Mouse (Mus musculus) liver, embryonic 16.5 days (tissue): ENCODE data around the gene Tmem97. TPM values are rescaled to one million over a fixed set of nuclear protein-coding genes. Genes with fewer than 3 reads are reported as not detected.

Source experiments
- ATAC-seq: fragments of 200-750 bp; cut with Nextera tagmentation; 2 replicates; pipeline ENCODE4 v1.8.0; 2017; ENCODE audit warnings: low read depth, mild to moderate bottlenecking, moderate number of reproducible peaks, moderate library complexity
- H3K27ac ChIP-seq: fragments of 300-500 bp; sonication (generic); 2 replicates; pipeline ENCODE4 v1.5.1; 2014; ENCODE audit warnings: mild to moderate bottlenecking, low read length
- H3K27me3 ChIP-seq: fragments of 300-500 bp; sonication (generic); 2 replicates; pipeline ENCODE4 v1.6.1; 2014; ENCODE audit warnings: low read depth, low read length, mixed read lengths; ENCODE audit not compliant: control insufficient read depth, insufficient read depth
- H3K36me3 ChIP-seq: fragments of 300-500 bp; sonication (generic); 2 replicates; pipeline ENCODE4 v1.6.1; 2014; ENCODE audit warnings: mild to moderate bottlenecking; ENCODE audit not compliant: control insufficient read depth, insufficient read depth
- H3K4me1 ChIP-seq: fragments of 300-500 bp; sonication (generic); 2 replicates; pipeline ENCODE4 v1.6.1; 2014; ENCODE audit warnings: low read depth, low read length, mixed read lengths; ENCODE audit not compliant: control insufficient read depth
- H3K4me2 ChIP-seq: fragments of 300-500 bp; sonication (generic); 2 replicates; pipeline ENCODE4 v1.6.1; 2014; ENCODE audit warnings: low read depth, low read length, mixed read lengths
- H3K4me3 ChIP-seq: fragments of 300-500 bp; sonication (generic); 2 replicates; pipeline ENCODE4 v1.5.1; 2014; ENCODE audit warnings: low read depth, mild to moderate bottlenecking, low read length
- H3K9ac ChIP-seq: fragments of 300-500 bp; sonication (generic); 2 replicates; pipeline ENCODE4 v1.6.1; 2014; ENCODE audit warnings: low read depth, low read length
- H3K9me3 ChIP-seq: fragments of 300-500 bp; sonication (generic); replicated peaks from 2 replicates; pipeline ENCODE4 v1.6.1; 2016; ENCODE audit warnings: low read length; ENCODE audit not compliant: control insufficient read depth
- WGBS: fragments of 180-500 bp; shearing (Covaris S2); extraction: QIAGEN DNeasy Blood & Tissue Kit; methylation state at CpG from one replicate; pipeline ENCODE4 v1.1.7; 2014; ENCODE audit not compliant: insufficient replicate concordance; 5-methylcytosine and 5-hydroxymethylcytosine counted together
- polyA plus RNA-seq: library from polyadenylated mRNA; unstranded; fragments of >200 nt; fragmentation: Nextera tagmentation; extraction: Ambion mirVana; gene quantifications from 2 replicates; pipeline ENCODE4 v1.2.1, GENCODE M21; 2015

Tmem97 gene
- polyA plus RNA-seq, 1 experiment from 2014 or later: 110 TPM

DNA sequence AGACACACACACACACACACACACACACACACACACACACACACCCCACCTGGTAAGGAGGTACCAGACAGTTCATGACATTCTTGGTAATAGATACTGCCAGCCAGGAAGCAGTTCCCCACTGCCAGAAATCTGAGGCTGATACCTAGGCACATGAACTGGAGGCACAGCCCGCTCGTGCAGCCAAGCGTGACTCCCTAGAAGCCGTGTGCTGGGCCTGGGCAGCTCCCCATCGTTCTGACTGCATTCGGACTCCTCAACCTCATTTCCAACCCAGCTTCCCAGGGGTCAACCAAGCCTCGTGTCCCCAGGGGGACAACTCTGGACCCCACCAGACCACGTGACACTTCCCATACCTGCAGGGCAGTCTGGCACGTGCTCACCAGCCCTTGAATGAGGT, 21.9 kb downstream of the Tmem97 start:
- ATAC-seq: no peak
- 75% methylated on average over 9 of the region's 9 CpGs for WGBS
- no peak overlapping the region for H3K4me3 ChIP-seq
- H3K4me2 ChIP-seq: no peak overlapping the region
- H3K9ac ChIP-seq: no peak overlapping the region
- no peaks in the 10 kb centered on the region for H3K36me3 ChIP-seq
- H3K4me1 ChIP-seq: no peaks in the 10 kb centered on the region
- no peak overlapping the region for H3K27ac ChIP-seq
- no peaks in the 10 kb centered on the region for H3K9me3 ChIP-seq
- no peaks in the 10 kb centered on the region for H3K27me3 ChIP-seq

DNA sequence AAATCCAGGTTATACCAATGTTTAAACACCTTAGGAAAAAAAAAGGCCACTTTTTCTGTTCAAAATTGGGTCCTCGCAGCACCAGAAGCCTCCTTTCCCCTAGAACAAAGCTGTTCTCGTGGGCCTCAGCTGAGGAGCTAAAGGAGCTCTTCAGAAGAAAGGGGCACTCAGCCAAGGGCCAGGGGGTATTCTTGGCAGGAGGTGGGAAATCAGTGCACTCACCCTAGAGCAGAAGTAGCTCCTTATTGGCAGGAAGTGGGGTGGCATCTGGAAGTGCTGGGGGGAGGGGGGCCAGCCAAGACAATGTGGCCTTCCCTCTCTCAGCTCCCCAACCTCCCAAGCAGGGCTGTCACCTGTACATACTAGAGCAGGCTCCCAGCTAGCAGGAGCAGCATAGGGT, 25.7 kb downstream of the Tmem97 start:
- no peak overlapping the region for H3K9ac ChIP-seq
- ATAC-seq: no peak
- no peaks in the 10 kb centered on the region for H3K4me1 ChIP-seq
- H3K4me3 ChIP-seq: no peak overlapping the region
- 75% methylated on average over 2 of the region's 2 CpGs for WGBS
- no peak overlapping the region for H3K27ac ChIP-seq
- no peaks in the 10 kb centered on the region for H3K27me3 ChIP-seq
- no peaks in the 10 kb centered on the region for H3K9me3 ChIP-seq
- H3K36me3 ChIP-seq: peaks cover 12% of the 10 kb centered on the region
- no peak overlapping the region for H3K4me2 ChIP-seq

- Histone ChIP-seq H3K4me2 (no peak overlapping the region), H3K9ac (no peak overlapping the region), H3K27me3 (no peaks in the 10 kb centered on the region), H3K4me1 (no peaks in the 10 kb centered on the region), H3K27ac (no peak overlapping the region), H3K9me3 (no peaks in the 10 kb centered on the region), H3K4me3 (no peak overlapping the region), H3K36me3 (peaks cover 12% of the 10 kb centered on the region)
- WGBS: 78% methylated on average over 9 of the region's 9 CpGs
- no peak for ATAC-seq
Measured at GRCm38 (mm10) chr11:78523241-78523955, 27.2 kb downstream of the Tmem97 start.

DNA sequence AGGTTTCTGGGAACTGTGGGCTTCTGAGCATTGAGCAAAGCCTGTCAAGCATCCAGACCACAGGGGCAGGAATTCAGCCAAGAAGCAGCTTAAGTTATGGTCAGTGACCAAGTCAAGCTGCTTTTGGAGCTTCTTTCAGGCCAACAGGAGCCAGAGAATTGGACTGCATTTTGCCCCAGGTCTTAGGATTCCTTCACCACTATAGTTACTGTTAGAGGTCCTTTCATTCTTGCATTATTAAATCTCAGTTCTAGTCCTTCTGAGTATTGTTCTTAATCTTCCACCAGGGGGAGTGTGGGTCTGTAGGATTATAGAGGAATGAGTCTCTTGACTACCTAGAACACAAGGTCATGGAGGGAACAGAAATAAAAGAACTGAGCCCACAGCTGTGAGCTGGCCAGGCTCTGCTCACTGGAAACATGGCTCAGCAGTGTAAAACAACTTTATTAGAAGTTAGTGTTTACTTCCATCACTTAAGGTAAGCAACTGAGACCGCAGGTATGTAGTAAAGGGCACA, 28.0 kb downstream of the Tmem97 start:
- H3K9ac ChIP-seq: no peak overlapping the region
- H3K27me3 ChIP-seq: no peaks in the 10 kb centered on the region
- H3K4me2 ChIP-seq: no peak overlapping the region
- WGBS: 86% methylated on average over 1 of the region's 1 CpGs
- H3K4me3 ChIP-seq: no peak overlapping the region
- H3K36me3 ChIP-seq: peaks cover 12% of the 10 kb centered on the region
- ATAC-seq: no peak
- H3K27ac ChIP-seq: no peak overlapping the region
- no peaks in the 10 kb centered on the region for H3K4me1 ChIP-seq
- no peaks in the 10 kb centered on the region for H3K9me3 ChIP-seq

DNA sequence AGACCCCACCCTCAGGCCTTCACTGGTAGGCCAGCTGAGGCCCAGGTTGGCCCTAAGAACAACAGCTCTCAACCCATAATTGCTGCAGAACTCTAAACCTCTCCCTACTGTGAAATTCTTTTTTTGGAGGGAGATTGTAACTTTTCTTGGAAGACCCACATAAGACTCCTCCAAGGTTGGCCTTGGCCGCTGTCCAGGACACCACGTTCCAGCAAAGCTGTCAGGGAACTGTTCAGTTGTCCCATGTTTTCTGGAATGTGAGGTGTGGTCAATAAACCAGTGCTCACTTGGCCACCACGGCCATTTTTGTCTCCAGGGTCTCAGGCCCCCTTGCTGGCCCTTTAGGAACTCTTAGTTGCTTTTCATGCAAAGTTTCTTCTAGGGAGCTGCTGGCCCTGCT, 28.7 kb downstream of the Tmem97 start:
- Histone ChIP-seq H3K4me2 (no peak overlapping the region), H3K9me3 (no peaks in the 10 kb centered on the region), H3K9ac (no peak overlapping the region), H3K27ac (no peak overlapping the region), H3K27me3 (no peaks in the 10 kb centered on the region), H3K36me3 (peaks cover 12% of the 10 kb centered on the region), H3K4me3 (no peak overlapping the region), H3K4me1 (no peaks in the 10 kb centered on the region)
- ATAC-seq: no peak
- WGBS: 74% methylated on average over 3 of the region's 3 CpGs

- Histone ChIP-seq H3K27ac (no peak overlapping the region), H3K27me3 (no peaks in the 10 kb centered on the region), H3K9ac (no peak overlapping the region), H3K9me3 (no peaks in the 10 kb centered on the region), H3K36me3 (peaks cover 26% of the 10 kb centered on the region), H3K4me2 (no peak overlapping the region), H3K4me3 (no peak overlapping the region), H3K4me1 (no peaks in the 10 kb centered on the region)
- ATAC-seq: no peak
- WGBS: 78% methylated on average over 10 of the region's 10 CpGs
Measured at GRCm38 (mm10) chr11:78518931-78519330, 31.6 kb downstream of the Tmem97 start.

- Histone ChIP-seq H3K4me2 (no peak overlapping the region), H3K4me3 (no peak overlapping the region), H3K9me3 (no peaks in the 10 kb centered on the region), H3K36me3 (peaks cover 16% of the 10 kb centered on the region), H3K27me3 (no peaks in the 10 kb centered on the region), H3K27ac (no peak overlapping the region), H3K4me1 (peaks cover 14% of the 10 kb centered on the region), H3K9ac (no peak overlapping the region)
- ATAC-seq: no peak
- WGBS: 36% methylated on average over 2 of the region's 2 CpGs
Measured at GRCm38 (mm10) chr11:78515549-78516325, 34.8 kb downstream of the Tmem97 start.

- no peak overlapping the region for H3K27ac ChIP-seq
- ATAC-seq: no peak
- H3K4me2 ChIP-seq: peak overlapping the region; percentile 92
- peak overlapping the region; percentile 93; the same call in 1 of the 2 replicates for H3K4me3 ChIP-seq
- 60% methylated on average over 3 of the region's 3 CpGs for WGBS
- peak overlapping the region; percentile 5; the same call in 1 of the 2 replicates for H3K9ac ChIP-seq
- peaks cover 14% of the 10 kb centered on the region for H3K4me1 ChIP-seq
- H3K9me3 ChIP-seq: no peaks in the 10 kb centered on the region
- no peaks in the 10 kb centered on the region for H3K27me3 ChIP-seq
- peaks cover 15% of the 10 kb centered on the region for H3K36me3 ChIP-seq
Measured at GRCm38 (mm10) chr11:78513106-78513790, 37.3 kb downstream of the Tmem97 start.
